Mouse (Mus musculus) neural tube, postnatal 0 days (tissue): Measurements from ENCODE around the gene Ms4a4a. TPM values are rescaled to one million over a fixed set of nuclear protein-coding genes. Genes with fewer than 3 reads are reported as not detected.

Experiments used
- polyA plus RNA-seq: library from polyadenylated mRNA; unstranded; fragments of >200 nt; fragmentation: Nextera tagmentation; extraction: Ambion mirVana; gene quantifications from 2 replicates; pipeline ENCODE4 v1.2.1, GENCODE M21; 2015

Ms4a4a gene
- polyA plus RNA-seq = 3.2 and 3.3 TPM in 2 replicates

GRCm38 (mm10) chr19:11375273-11375672 is at the start of gene Ms4a4a:
Ms4a4a (plus strand) TSS chr19:11375523.

DNA sequence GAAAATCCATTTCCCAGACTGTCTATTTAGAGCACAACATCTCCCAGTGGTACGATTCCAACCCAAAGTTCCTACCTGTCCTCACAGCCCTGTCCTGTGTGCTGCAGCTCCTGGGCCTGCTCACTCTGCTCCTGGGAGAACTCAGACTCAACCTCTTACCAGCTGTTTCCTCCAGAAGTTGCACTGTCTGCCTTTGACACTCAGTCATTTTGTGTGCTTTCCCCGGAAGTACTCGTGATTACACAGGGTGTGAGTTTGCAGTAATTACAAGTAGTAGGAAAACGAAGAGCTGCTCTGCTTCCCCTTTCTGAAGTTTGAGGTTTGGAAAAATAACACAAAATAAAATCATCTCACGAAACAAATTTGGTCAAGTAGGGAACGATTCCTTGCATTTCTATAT is 39.4 kb upstream of the Ms4a4a start, which contains the start of gene Ms4a7:
Gene Ms4a7 (minus strand): TSS at position 215 of the 400 bp plus-strand sequence.

DNA sequence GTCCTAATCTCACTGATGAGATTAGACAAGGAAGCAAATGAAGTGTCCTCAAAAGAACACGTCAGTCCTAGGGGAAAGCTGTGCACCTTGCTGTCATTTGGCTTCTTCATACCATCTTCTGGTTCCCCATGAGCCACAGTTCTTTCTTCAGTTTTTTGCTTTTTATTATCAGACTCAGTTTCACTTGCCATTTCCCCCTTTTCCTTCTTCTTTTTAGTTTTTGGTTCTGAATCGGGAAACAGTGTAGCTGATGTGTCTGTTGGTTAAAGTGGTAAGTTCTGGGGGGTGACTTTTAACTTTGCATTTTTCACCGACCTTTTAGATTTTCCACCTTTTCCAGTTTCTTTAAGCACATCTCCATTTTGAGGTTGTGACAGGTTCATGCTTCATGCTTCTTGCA is 29.2 kb downstream of the Ms4a4a start, which contains the start of gene Ms4a4c:
Gene Ms4a4c (plus strand): TSS at position 244 of the 400 bp plus-strand sequence.

Other genes starting within 250 kb of the Ms4a4a start
- not detected in 2 replicates for gene 1700017D01Rik, start 244.6 kb upstream of the Ms4a4a start, polyA plus RNA-seq
- gene 1700025F22Rik, start 210.2 kb upstream of the Ms4a4a start, polyA plus RNA-seq = not detected in 2 replicates
- gene Ms4a13, start 178.8 kb upstream of the Ms4a4a start, polyA plus RNA-seq = not detected in 2 replicates
- gene Ms4a12, start 143.1 kb upstream of the Ms4a4a start, polyA plus RNA-seq = not detected in 2 replicates
- gene Ms4a1, start 109.3 kb upstream of the Ms4a4a start, polyA plus RNA-seq = 0.08 and 0.11 TPM in 2 replicates
- gene Ms4a5, start 91.7 kb upstream of the Ms4a4a start, polyA plus RNA-seq = not detected in 2 replicates
- gene Ms4a14, start 61.1 kb upstream of the Ms4a4a start, polyA plus RNA-seq = 0.09 TPM in 1 of 2 replicates, not detected in the other
- 3.3 and 4.8 TPM in 2 replicates for gene Ms4a7, start 39.4 kb upstream of the Ms4a4a start, polyA plus RNA-seq
- 0.36 TPM in 1 of 2 replicates, not detected in the other for gene Ms4a4c, start 29.2 kb downstream of the Ms4a4a start, polyA plus RNA-seq
- 0.41 TPM in 1 of 2 replicates, not detected in the other for gene Ms4a4b, start 68.0 kb downstream of the Ms4a4a start, polyA plus RNA-seq
- 3.8 and 5.3 TPM in 2 replicates for gene Ms4a6c, start 93.8 kb downstream of the Ms4a4a start, polyA plus RNA-seq
- 0.06 and 0.15 TPM in 2 replicates for gene Gm8369, start 110.4 kb downstream of the Ms4a4a start, polyA plus RNA-seq
- 3.1 and 3.4 TPM in 2 replicates for gene Ms4a6b, start 141.0 kb downstream of the Ms4a4a start, polyA plus RNA-seq
- 0.13 and 0.15 TPM in 2 replicates for gene Ms4a4d, start 161.3 kb downstream of the Ms4a4a start, polyA plus RNA-seq
- gene Ms4a6d, start 229.3 kb downstream of the Ms4a4a start, polyA plus RNA-seq = 2.9 and 4.1 TPM in 2 replicates
- gene Ms4a2, start 248.2 kb downstream of the Ms4a4a start, polyA plus RNA-seq = 0.14 and 0.32 TPM in 2 replicates